Mouse (Mus musculus) liver, embryonic 16.5 days (tissue): ENCODE data around the gene Trim26. TPM values are rescaled to one million over a fixed set of nuclear protein-coding genes. Genes with fewer than 3 reads are reported as not detected.
"Not testable (repeated sequence)": the region's sequence is repeated elsewhere in the genome, so short reads cannot be mapped to it uniquely, and the experiment has no call there.

Source experiments
- ATAC-seq: fragments of 200-750 bp; cut with Nextera tagmentation; 2 replicates; pipeline ENCODE4 v1.8.0; 2017; ENCODE audit warnings: low read depth, mild to moderate bottlenecking, moderate number of reproducible peaks, moderate library complexity
- H3K27ac ChIP-seq: fragments of 300-500 bp; sonication (generic); 2 replicates; pipeline ENCODE4 v1.5.1; 2014; ENCODE audit warnings: mild to moderate bottlenecking, low read length
- H3K27me3 ChIP-seq: fragments of 300-500 bp; sonication (generic); 2 replicates; pipeline ENCODE4 v1.6.1; 2014; ENCODE audit warnings: low read depth, low read length, mixed read lengths; ENCODE audit not compliant: control insufficient read depth, insufficient read depth
- H3K36me3 ChIP-seq: fragments of 300-500 bp; sonication (generic); 2 replicates; pipeline ENCODE4 v1.6.1; 2014; ENCODE audit warnings: mild to moderate bottlenecking; ENCODE audit not compliant: control insufficient read depth, insufficient read depth
- H3K4me1 ChIP-seq: fragments of 300-500 bp; sonication (generic); 2 replicates; pipeline ENCODE4 v1.6.1; 2014; ENCODE audit warnings: low read depth, low read length, mixed read lengths; ENCODE audit not compliant: control insufficient read depth
- H3K4me2 ChIP-seq: fragments of 300-500 bp; sonication (generic); 2 replicates; pipeline ENCODE4 v1.6.1; 2014; ENCODE audit warnings: low read depth, low read length, mixed read lengths
- H3K4me3 ChIP-seq: fragments of 300-500 bp; sonication (generic); 2 replicates; pipeline ENCODE4 v1.5.1; 2014; ENCODE audit warnings: low read depth, mild to moderate bottlenecking, low read length
- H3K9ac ChIP-seq: fragments of 300-500 bp; sonication (generic); 2 replicates; pipeline ENCODE4 v1.6.1; 2014; ENCODE audit warnings: low read depth, low read length
- H3K9me3 ChIP-seq: fragments of 300-500 bp; sonication (generic); replicated peaks from 2 replicates; pipeline ENCODE4 v1.6.1; 2016; ENCODE audit warnings: low read length; ENCODE audit not compliant: control insufficient read depth
- WGBS: fragments of 180-500 bp; shearing (Covaris S2); extraction: QIAGEN DNeasy Blood & Tissue Kit; methylation state at CpG from one replicate; pipeline ENCODE4 v1.1.7; 2014; ENCODE audit not compliant: insufficient replicate concordance; 5-methylcytosine and 5-hydroxymethylcytosine counted together
- polyA plus RNA-seq: library from polyadenylated mRNA; unstranded; fragments of >200 nt; fragmentation: Nextera tagmentation; extraction: Ambion mirVana; gene quantifications from 2 replicates; pipeline ENCODE4 v1.2.1, GENCODE M21; 2015

Trim26 gene
- polyA plus RNA-seq, 1 experiment from 2014 or later, result 16.7 TPM

- no peak for ATAC-seq
- no peak within 1 kb of the TSS for H3K4me3 ChIP-seq
- H3K4me1 ChIP-seq, result no peaks in the 10 kb centered on the region
- no peak within 1 kb of the TSS for H3K9ac ChIP-seq
- H3K4me2 ChIP-seq, result no peak within 1 kb of the TSS
- H3K27ac ChIP-seq, result no peak within 1 kb of the TSS
- no peaks in the 10 kb centered on the region for H3K36me3 ChIP-seq
- 63% methylated on average over 5 of the region's 5 CpGs for WGBS
- peaks cover 2% of the 10 kb centered on the region for H3K27me3 ChIP-seq
- H3K9me3 ChIP-seq, result no peaks in the 10 kb centered on the region
Observed at GRCm38 (mm10) chr17:36890073-36890903, 53.4 kb downstream of the Trim26 start, which contains the start of gene Trim40. Gene Trim40 (minus strand): TSS chr17:36890123.

- H3K27me3 ChIP-seq, H3K4me3 ChIP-seq, H3K9ac ChIP-seq, H3K4me1 ChIP-seq, H3K4me2 ChIP-seq, ATAC-seq, H3K36me3 ChIP-seq, H3K9me3 ChIP-seq, H3K27ac ChIP-seq: not testable (repeated sequence)
- 72% methylated on average over 1 of the region's 1 CpGs for WGBS
Observed at GRCm38 (mm10) chr17:36891496-36891895, 54.6 kb downstream of the Trim26 start.

GRCm38 (mm10) chr17:36892362-36892761, 55.4 kb downstream of the Trim26 start:
- WGBS, result 4% methylated on average over 2 of the region's 2 CpGs
- Histone ChIP-seq H3K9me3 (no peaks in the 10 kb centered on the region), H3K9ac (no peak overlapping the region), H3K27ac (no peak overlapping the region), H3K36me3 (no peaks in the 10 kb centered on the region), H3K27me3 (peaks cover 2% of the 10 kb centered on the region), H3K4me1 (no peaks in the 10 kb centered on the region), H3K4me2 (no peak overlapping the region), H3K4me3 (no peak overlapping the region)
- no peak for ATAC-seq

GRCm38 (mm10) chr17:36893387-36893786, 56.5 kb downstream of the Trim26 start:
- Histone ChIP-seq H3K4me3 (no peak overlapping the region), H3K4me2 (no peak overlapping the region), H3K36me3 (no peaks in the 10 kb centered on the region), H3K4me1 (no peaks in the 10 kb centered on the region), H3K9me3 (no peaks in the 10 kb centered on the region), H3K9ac (no peak overlapping the region), H3K27ac (no peak overlapping the region), H3K27me3 (peaks cover 2% of the 10 kb centered on the region)
- 14% methylated on average over 5 of the region's 5 CpGs for WGBS
- ATAC-seq, result no peak

DNA sequence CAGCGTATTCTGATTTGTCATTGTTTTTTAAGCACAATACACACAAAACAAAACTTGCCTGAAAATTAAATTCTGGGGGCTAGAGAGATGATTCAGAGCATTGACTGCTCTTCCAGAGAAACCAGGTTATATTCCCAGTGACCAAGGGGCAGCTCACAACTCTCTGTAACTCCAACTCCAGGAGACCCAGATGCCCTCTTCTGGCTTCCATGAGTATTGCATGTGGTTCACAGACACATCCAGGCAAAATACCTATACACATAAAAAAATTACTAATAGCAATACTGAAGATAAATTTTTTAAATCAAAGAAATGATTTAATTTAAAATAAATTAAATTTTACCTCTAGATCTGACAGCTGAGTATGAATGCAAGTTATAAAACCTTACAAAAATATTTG, 59.6 kb downstream of the Trim26 start:
- no peaks in the 10 kb centered on the region for H3K9me3 ChIP-seq
- ATAC-seq, result no peak
- no peak overlapping the region for H3K27ac ChIP-seq
- H3K4me2 ChIP-seq, result no peak overlapping the region
- no peak overlapping the region for H3K4me3 ChIP-seq
- WGBS, result 71% methylated on average over 1 of the region's 1 CpGs
- no peak overlapping the region for H3K9ac ChIP-seq
- H3K4me1 ChIP-seq, result no peaks in the 10 kb centered on the region
- no peaks in the 10 kb centered on the region for H3K36me3 ChIP-seq
- no peaks in the 10 kb centered on the region; the same call in none of the 2 replicates for H3K27me3 ChIP-seq

DNA sequence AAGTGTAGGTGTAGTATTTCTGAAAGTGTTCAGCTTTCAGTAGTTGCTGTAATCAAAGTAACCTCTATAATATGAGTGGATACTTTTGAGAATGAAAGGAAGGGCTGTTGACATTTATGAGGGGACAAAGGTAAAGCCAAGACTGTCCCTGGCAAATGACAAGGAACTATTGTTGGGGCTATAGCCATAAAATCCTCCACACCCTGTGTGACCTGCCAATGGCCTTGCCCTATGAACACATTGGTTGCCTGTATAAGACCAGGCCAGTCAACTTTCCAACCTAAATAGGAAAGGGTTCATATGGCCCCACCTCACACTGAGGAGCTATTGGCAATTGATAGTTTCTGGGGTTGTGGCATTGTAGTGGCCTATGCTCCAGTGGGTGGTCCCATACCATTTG, 60.1 kb downstream of the Trim26 start:
- H3K4me3 ChIP-seq, result no peak overlapping the region
- H3K9ac ChIP-seq, result no peak overlapping the region
- H3K27ac ChIP-seq, result no peak overlapping the region
- H3K4me2 ChIP-seq, result no peak overlapping the region
- H3K4me1 ChIP-seq, result no peaks in the 10 kb centered on the region
- ATAC-seq, result no peak
- H3K36me3 ChIP-seq, result no peaks in the 10 kb centered on the region
- no peaks in the 10 kb centered on the region; the same call in none of the 2 replicates for H3K27me3 ChIP-seq
- H3K9me3 ChIP-seq, result no peaks in the 10 kb centered on the region

- Histone ChIP-seq H3K36me3 (no peaks in the 10 kb centered on the region), H3K4me2 (no peak within 1 kb of the TSS), H3K27me3 (no peaks in the 10 kb centered on the region; the same call in none of the 2 replicates), H3K4me1 (no peaks in the 10 kb centered on the region), H3K9ac (no peak within 1 kb of the TSS), H3K9me3 (no peaks in the 10 kb centered on the region), H3K4me3 (no peak within 1 kb of the TSS), H3K27ac (no peak within 1 kb of the TSS)
- ATAC-seq, result no peak
- WGBS, result 49% methylated on average over 6 of the region's 6 CpGs
Observed at GRCm38 (mm10) chr17:36897552-36898205, 60.7 kb downstream of the Trim26 start, which contains the start of gene Trim31. Gene Trim31 (plus strand): TSS chr17:36898118.

GRCm38 (mm10) chr17:36899376-36899775, 62.4 kb downstream of the Trim26 start:
- Histone ChIP-seq H3K36me3 (no peaks in the 10 kb centered on the region), H3K4me1 (no peaks in the 10 kb centered on the region), H3K9me3 (no peaks in the 10 kb centered on the region), H3K9ac (no peak overlapping the region), H3K27me3 (no peaks in the 10 kb centered on the region; the same call in none of the 2 replicates), H3K27ac (no peak overlapping the region), H3K4me2 (no peak overlapping the region), H3K4me3 (no peak overlapping the region)
- ATAC-seq, result no peak
- WGBS, result 51% methylated on average over 4 of the region's 4 CpGs

GRCm38 (mm10) chr17:36900001-36900400, 63.1 kb downstream of the Trim26 start:
- Histone ChIP-seq H3K9me3 (no peaks in the 10 kb centered on the region), H3K36me3 (no peaks in the 10 kb centered on the region), H3K4me1 (no peaks in the 10 kb centered on the region), H3K4me2 (no peak overlapping the region), H3K27ac (no peak overlapping the region), H3K4me3 (no peak overlapping the region), H3K9ac (no peak overlapping the region), H3K27me3 (no peaks in the 10 kb centered on the region; the same call in 1 of the 2 replicates)
- no peak for ATAC-seq
- 66% methylated on average over 5 of the region's 5 CpGs for WGBS
